Mouse (Mus musculus): ENCODE measurements around the gene Pkhd1.

- TF ChIP-seq POLR2A (IDR thresholded peaks at IDR 0.05; ENCODE audit: insufficient read length, low read depth): no peak
- no peak for TF ChIP-seq MYOG (IDR thresholded peaks at IDR 0.05; ENCODE audit: control insufficient read depth in 1 of 3, insufficient read depth in 1 of 3, insufficient read length in 2 of 3, low read depth in 2 of 3)
- TF ChIP-seq MAX (IDR thresholded peaks at IDR 0.05; ENCODE audit: low read depth): no peak
- no peak for TF ChIP-seq E2F4 (IDR thresholded peaks at IDR 0.05; ENCODE audit: insufficient read depth)
- no peak for TF ChIP-seq USF1 (IDR thresholded peaks at IDR 0.05; ENCODE audit: low read depth)
- no peak for TF ChIP-seq TCF12 (IDR thresholded peaks at IDR 0.05; ENCODE audit: insufficient read depth, poor library complexity, severe bottlenecking)
- no peak for TF ChIP-seq REST (IDR thresholded peaks at IDR 0.05; ENCODE audit: insufficient read depth, insufficient read length)
Observed at GRCm38 (mm10) chr1:20136205-20136604, 481.7 kb downstream of the Pkhd1 start.
